Mouse (Mus musculus): ENCODE data around the gene H2-Eb1. TPM values are rescaled to one million over a fixed set of nuclear protein-coding genes. Genes with fewer than 3 reads are reported as not detected.
"Not testable (repeated sequence)": the region's sequence is repeated elsewhere in the genome, so short reads cannot be mapped to it uniquely, and the experiment has no call there.

Gene H2-Eb1
- total RNA-seq, 4 experiments from 2014 or later = 2.7 to 26.0 (median 9.3) TPM

DNA sequence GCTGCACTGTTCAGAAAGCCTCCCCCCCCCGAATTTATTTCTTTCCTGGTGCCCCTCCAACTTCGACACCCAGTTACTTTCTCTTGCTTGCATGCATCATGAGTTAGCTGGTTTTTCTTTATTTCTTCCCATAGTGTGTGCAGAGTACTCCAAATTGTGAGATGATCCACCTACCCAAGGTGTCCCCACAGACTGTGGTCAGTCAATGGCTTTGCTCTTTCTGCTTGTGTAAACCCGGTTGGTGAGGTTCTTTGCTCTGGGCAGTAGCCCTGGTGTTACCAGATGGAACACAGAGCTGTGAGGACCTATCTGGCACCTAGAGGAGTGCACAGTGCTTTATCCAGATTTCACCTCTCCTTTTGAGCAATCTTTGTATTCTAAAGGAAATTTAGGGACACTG, 17.5 kb upstream of the H2-Eb1 start:
- DNase-seq (ENCODE audit: low spot score in 2 of 2) = no peak

DNA sequence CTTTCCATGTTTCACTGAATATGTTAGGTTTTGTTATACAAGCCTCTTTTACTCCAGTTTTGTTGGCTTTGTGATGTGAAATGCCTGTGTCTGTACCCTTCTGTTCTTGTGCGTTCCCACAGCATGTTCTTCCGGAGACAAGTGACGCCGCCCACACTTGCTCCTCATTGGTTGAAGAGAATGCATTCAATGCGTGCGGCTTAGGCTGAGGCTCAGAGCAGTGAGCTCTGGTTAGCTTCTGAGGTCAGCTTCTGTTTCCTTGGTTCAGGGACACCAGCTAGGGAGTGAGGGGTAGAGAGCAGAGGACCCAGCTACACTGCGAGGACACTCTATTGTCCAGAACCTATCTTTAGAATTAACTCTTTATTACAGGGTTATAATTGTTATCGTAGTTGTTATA, 14.1 kb upstream of the H2-Eb1 start:
- peak; percentile 54 to 73 for DNase-seq (ENCODE audit: low spot score in 2 of 2)

DNA sequence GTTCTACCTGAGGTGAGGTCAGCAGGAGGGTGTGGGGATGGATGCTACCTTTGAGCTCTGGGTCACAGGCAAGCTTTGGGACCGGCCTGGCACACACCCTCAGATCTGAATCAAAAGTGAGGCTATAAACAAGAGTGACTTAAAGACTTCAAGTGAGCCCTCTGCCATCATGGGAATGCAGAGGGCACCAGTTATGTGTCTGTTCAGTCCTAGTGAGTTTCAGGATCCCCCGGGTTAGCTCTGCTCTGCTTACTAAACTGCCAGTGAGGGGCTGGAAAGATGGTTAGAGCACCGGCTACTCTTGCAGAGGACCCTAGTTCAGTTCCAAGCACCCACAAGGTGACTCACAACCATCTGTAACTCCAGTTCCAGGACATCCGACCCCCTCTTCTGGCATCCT, 13.1 kb upstream of the H2-Eb1 start:
- no peak for DNase-seq (ENCODE audit: low spot score in 2 of 2)

DNA sequence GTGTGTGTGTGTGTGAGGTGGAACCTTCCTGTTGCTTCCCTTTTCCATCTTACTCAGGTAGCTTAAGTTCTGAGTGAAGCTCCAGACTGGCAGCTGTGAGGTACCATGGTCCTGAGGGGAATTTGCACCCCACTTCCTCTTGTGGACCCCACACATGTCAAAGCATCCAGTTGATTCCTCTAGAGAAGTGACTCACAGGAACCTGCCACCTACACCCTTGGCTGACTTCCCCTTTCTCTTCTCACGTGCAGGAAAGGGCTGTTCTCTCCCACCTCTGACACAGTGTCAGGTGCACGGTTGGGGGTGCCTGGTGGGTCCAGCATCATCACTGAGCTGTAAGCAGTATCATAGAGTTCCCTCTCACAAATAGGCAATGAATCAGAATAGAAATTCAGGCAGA, 12.1 kb upstream of the H2-Eb1 start:
- no peak for DNase-seq (ENCODE audit: low spot score in 2 of 2)

DNA sequence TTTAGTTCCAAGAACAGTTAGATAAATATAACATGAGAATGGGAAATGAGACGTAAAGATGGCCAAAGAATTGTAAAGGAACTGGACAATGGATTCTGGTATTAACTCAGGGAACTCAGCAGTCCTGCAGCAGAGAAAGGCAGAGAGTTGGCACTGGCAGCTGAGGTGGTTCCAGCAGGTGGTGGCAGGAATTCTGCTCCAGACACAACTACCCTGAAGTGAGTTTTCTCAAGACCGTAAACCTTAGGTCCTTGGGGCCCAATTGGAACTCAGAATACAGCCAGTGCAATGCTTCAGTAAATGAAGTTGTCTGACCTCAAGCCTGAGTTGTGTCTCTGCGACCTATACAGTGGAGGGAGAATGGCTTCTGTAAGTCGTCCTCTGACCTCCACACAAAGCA, 11.4 kb upstream of the H2-Eb1 start:
- DNase-seq (ENCODE audit: low spot score in 2 of 2) = no peak

DNA sequence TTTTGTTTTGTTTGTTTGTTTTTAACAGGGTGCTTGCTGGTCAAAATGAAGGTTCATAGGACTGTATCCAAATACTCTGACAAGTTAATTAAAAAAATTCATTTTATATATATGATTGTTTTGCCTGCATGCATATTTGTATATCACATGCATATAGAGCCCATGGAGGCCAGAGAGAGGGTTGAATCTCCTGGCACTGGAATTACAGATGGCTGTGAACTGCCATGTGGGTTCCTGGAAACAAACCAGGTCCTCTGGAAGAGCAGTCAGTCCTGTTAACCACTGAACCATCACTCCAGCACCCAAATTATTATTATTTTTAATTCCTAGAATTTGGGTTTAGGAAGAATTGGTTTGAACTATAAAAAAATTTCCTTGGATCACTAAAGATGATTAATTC, 10.4 kb upstream of the H2-Eb1 start:
- no peak for DNase-seq (ENCODE audit: low spot score in 2 of 2)

DNA sequence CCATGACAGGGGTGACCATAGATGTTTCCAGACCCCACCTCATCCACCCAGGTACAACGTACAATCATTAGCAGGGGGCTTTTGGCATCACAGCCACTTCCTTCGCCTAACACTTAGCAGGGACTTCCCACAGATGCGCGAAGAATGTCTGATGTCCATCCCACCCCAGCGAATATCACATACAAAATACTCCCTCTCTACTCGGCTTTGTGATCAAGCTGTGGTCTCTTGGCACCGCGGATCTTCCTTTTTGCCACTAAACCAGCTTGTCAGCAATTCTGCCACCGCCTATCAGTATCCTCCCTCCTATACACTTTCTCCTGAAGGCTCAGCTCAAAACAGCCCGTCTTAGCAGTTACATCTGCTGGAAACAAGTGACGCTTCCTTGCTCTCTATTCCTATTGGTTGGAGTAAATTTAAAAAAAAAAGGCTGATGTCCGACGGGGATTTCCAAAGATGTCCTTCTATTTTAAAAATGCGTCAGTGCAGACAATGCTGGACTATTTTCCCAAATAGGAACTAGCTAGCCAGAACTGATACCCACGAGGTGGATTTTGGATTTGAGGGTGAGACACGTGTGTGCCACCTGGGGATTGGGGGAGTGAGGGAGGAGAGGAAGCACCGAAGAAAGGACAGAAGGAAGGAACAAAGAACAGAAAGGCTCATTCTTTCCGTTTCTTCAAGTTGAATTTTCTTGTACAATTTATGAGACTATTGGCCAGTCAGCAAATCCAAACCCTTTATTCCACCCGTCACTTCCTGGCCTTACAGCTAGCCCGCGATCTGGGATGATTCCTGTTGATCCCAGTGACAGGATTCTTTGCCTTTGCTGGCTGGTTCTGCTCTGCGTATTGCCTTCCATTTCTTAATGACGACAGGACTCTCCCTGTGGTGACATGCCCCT, 9.5 kb upstream of the H2-Eb1 start:
- DNase-seq (ENCODE audit: low spot score in 2 of 2) = no peak

DNA sequence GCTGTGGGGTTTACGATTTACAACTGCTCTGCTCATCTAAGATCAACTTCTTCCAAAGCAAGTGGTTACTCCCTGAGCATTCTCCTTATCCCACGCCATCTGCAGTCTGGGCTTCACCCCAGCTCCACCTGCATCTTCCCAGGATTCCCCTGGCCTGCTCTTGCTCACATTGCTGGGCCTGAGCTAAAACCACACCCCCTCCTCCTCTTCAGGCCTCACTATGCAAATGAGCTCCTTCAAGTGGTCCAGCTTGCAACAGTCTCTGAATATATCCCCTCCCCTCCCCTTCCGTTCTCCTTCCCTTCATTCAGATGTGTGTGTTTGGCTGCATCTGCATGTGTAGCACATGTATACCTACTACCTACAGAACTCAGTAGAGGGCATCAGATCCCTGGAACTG, 6.3 kb upstream of the H2-Eb1 start:
- DNase-seq (ENCODE audit: low spot score in 2 of 2) = no peak

DNA sequence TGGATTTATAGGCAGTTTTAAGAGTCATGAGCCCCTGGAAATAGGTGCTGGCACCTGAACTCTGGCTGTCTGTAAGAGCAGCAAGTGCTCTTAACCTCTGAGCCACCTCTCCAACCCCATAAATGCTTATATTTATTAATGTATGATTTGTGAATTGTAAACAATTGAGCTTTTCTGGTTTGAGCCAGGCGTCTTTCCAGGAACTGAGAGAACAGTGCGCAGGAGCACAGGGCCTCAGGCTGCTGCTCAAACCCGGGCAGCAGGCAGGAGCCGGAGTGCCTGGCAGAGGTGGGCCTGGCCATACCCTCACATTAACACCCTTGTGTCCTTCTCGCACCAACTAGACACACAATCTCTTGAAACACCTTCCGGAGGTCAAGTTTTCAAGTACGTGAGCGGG, 5.6 kb upstream of the H2-Eb1 start:
- DNase-seq (ENCODE audit: low spot score in 2 of 2) = no peak

DNA sequence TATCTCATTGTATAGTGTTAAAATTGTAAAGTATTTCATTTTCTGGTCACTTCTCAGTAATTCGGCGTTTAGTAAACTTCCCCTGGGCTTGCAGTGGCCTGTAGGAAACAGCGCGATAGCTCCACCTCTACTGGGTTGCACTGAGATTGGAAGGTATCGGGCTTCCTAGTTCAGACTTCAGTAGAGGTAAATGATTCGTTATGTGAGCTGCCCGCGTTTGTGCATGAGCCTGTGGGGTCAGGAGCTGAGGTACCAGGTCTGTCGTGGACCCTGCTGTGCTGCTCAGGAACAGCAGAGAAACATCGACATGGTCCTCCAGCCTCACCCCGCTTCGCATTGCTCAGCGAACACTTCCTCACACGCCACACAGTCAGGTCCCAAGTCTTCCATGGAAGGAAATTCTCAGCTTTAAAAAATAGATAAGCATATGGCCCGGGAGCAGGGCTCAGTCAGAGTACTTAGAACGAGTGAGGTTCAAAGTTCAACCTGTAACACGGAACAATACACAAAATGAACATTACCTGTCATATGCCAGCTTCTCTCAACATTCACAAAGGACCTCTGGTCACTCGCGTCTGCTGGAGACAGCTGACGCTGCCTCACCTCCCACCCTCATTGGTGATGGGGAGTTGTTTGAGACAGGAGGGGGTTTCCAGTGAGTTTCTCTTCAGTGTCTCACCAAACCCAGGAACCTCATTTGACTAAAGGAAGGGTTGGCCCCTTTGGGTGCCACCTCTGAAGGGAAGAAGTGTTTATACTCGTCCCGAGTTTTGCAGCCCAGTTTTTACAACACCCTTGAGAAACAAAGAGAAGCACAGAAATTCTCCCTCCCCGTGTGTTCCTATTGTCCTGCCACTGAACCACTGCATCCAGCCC, 4.7 kb upstream of the H2-Eb1 start:
- no peak for DNase-seq (ENCODE audit: low spot score in 2 of 2)

DNA sequence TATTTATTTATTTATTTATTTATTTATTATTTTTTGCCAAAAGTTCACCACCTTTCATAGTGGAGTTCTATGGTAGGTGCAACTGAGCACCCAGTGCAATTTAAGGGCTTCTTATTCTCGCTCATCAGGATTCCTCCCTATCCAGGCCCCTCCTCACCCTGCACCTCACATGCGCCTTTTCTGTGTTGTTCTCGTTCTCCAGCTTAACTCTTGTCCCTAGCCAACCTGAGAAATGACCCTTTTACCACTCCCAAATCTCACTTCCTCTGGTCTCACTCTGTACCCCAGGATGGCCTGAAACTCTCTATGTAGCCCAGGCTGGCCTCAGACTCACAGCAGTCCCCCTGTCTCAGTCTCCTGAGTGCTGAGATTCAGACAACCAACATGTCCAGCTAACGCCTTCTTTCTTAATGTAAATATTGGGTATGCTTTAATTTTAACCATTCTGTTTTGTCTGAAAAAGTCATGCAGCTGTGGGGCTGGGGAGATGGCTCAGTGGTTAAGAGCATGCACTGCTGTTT, 3.9 kb upstream of the H2-Eb1 start:
- DNase-seq (ENCODE audit: low spot score in 2 of 2) = no peak

DNA sequence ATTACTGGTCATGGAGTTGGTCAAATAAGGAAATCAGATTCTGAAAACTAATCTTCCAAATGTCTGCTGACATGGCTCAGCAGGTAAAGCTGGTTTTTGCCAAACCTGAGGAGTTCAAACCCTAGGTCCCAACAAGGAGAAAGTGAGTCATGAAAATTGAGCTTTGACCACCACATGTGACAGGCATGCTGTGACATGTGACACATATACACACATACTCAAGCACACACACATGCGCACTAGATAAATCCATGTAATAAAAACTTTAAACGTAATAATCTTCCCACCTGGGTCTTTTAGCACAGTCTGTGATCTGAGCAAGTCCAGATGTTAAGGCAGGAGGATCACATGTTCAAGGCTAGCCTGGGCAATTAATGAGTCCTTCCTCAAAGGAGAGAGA, 1.9 kb upstream of the H2-Eb1 start:
- no peak for DNase-seq (ENCODE audit: low spot score in 2 of 2)

DNA sequence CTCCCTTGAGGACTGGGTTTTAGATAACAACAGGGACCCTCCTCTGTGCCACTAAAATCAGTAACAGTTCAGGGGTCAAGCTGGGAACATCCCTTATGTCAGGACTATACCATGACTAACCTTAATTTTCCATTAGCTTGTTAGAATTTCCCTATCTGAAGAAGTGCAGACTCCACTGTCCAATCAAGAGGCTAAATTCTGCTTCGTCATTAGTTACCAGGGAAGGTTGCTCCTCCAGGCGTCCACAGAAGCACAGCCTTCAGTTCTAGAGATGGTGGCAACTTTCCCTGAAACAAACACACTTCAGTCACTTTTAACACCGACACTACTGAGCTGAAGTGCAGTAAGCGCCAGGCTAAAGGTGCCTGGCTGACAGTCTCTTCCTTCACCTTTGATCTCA, 916 bp upstream of the H2-Eb1 start:
- peak; percentile 45 to 58 for DNase-seq (ENCODE audit: low spot score in 2 of 2)

DNA sequence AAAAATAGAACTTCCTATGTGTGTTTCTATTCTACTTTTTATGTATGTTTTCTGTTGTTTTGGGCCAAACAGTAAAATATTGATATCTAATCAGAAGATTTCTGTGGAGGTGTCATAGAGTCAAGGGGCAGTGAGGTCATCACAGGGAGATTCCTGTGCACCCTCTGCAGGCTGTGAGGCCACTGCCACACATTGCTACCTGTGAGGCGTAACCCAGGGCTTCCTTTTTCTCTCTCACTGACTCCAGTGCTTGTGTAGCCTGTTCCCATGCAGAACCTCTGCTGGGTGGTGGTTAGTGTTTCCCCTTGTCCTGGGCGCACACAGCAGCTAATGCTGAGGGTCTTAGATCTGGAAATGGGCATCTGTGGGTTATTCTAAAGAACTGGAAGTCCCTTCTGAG, 740 bp downstream of the H2-Eb1 start:
- DNase-seq (ENCODE audit: low spot score in 2 of 2) = no peak

DNA sequence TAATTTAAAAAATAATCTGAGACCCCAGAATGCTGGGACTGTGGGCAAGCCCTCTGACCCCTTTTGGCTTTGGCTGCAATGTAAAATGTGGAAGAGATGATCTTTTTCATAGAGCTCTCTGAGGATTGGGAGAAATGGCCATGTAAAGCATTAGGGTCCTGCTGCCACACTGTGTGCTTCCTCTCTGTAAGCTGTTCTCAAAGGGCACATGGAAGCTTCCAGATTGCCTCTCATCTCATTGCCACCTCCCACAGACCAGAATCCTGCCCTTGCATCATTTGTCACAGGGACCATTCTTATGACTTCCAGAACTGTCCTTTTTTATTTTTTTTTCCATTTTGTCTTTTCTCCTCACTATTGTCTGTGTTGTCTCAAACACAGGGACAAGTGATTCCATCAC, 1.5 kb downstream of the H2-Eb1 start:
- DNase-seq (ENCODE audit: low spot score in 2 of 2) = no peak

DNA sequence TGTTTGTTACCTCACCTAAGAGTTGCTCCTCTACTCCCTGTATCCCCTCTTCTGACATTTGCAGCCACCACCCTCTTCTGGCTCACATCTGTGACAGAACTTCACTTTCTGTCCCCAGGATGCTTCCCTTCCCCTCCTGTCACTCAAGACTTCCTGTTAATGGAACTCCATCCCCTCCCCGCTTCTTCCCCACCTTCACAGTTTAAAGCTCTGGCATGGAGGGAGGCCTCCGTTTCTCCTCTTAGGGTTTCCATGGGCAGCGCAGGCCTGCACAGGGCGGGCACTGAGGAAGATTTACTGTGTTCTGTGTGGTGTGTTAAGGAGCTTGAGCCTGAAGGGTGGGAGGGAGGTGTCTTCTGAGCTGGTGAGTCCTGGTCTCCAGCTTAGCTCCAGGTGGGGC, 2.5 kb downstream of the H2-Eb1 start:
- DNase-seq (ENCODE audit: low spot score in 2 of 2) = no peak

DNA sequence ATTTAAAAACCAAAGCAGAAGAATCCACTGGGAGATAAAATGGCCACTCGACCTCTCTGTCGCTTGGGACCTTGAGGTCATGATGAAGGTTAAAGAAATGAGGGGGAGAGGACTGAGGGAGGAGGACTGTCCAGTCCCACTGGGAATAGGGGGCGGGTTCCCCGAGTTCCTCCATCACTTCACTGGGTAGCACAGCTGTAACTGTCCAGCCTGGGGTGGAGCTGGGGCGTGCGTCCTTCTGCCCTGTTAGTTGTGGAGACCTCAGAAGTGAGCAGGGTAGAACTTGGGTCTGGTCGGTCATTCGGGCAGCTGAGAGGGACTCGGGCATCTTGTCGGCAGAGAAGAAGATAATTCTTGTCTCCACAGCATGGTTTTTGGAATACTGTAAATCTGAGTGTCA, 3.6 kb downstream of the H2-Eb1 start:
- DNase-seq (ENCODE audit: low spot score in 2 of 2) = no peak

DNA sequence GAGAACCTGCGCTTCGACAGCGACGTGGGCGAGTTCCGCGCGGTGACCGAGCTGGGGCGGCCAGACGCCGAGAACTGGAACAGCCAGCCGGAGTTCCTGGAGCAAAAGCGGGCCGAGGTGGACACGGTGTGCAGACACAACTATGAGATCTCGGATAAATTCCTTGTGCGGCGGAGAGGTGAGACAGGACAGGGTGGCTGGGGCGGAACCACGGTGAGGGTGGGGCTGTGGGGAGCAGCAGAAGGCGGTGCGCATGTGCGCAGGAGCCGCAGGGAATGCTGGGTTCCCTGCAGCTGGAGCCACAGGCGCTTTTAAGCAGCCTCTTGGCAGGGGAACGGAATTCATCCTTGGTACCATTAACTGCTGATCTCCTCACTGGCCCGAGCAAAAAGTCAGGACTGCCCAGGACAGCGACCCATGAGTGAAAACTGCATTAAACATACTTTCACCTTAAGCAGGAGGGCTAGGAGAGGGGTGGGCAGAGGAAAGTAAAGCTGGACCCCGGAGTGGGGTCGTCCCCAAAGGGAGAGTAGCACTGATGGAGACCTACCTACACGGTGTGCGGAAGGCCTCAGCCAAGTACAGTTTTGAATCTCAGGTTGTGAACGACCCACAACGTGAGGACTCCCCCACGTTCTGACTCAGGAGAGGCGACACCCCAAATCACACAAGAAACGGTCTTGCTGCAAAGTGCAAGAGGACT, 4.2 kb downstream of the H2-Eb1 start:
- DNase-seq (ENCODE audit: low spot score in 2 of 2) = peak; percentile 40 to 62

DNA sequence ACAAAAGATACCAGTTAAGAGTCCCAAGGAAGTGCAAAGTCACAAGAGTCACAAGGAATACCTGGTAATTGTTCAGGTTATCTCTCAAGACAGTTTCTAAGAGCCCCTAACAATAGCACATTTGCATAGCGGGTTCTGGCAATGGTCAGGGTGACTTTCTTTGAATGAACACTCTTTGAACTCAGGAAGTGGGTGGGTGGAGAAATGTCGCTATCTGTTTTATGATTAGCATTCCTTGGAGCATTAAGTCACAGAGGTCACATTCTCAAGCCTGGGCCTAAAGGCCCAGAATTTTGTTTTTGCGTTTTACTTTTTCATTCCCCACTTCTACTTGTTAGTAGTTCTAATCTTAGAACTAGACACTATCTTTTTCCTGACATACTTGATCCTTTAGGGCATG, 4.9 kb downstream of the H2-Eb1 start:
- DNase-seq (ENCODE audit: low spot score in 2 of 2) = not testable (repeated sequence)

DNA sequence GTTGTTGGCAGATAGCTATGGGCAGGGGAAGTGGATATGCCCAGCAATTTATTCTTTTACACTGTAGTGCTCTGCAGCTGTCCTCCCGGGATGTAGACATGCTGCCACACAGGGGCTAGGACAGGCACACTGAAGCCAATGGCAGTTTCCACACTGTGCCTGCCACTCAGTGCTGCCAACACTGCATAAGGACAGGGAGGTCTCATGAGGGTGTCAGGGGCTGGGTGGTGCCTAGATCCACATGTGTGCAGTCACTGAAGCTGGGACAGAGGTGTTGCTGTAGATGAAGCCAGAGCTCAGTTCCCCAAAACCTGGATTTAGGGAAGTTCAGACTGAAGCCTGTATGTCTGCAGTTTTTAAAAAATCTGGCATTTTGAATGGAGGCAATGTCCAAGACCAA, 6.5 kb downstream of the H2-Eb1 start:
- DNase-seq (ENCODE audit: low spot score in 2 of 2) = no peak

DNA sequence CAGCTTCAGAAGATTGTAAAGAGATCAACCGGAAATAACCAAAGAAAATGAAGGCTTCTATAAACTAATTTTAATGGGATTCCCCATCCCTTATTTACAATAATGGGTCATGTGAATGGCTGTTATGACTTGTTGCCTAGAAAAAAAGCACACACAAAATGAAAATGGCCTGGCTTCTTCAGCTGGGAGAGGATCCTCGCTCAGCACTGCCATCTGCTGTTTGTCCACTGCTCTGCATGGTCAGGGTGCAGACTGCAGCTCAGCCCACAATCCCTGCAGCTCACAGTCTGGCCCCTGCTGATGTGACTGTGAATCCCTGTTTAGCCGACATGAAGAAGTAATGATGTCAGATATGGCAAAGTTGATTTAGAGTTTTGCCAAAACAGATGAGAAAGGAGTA, 7.7 kb downstream of the H2-Eb1 start:
- peak; percentile 41 to 62 for DNase-seq (ENCODE audit: low spot score in 2 of 2)

DNA sequence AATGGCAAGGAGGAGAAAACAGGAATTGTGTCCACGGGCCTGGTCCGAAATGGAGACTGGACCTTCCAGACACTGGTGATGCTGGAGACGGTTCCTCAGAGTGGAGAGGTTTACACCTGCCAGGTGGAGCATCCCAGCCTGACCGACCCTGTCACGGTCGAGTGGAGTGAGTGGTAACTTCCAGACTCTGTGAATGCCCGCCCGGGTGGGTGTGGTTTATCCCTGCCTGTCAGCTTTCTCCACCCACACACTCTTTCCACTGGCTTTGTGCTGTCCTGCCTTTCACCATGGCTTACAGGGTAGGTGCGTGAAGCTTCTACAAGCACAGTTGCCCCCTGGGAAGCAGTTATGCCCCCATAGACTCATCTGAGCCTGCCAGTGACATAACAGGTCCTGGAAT, 8.6 kb downstream of the H2-Eb1 start:
- DNase-seq (ENCODE audit: low spot score in 2 of 2) = no peak

All from left cerebral cortex, adult 8-10 months (tissue).